Mouse (Mus musculus): ENCODE data around the gene Hist1h3d.
"Not testable (repeated sequence)": the region's sequence is repeated elsewhere in the genome, so short reads cannot be mapped to it uniquely, and the experiment has no call there.

Gene Hist1h3d

GRCm38 (mm10) chr13:23570261-23571021, 5.1 kb upstream of the Hist1h3d start:
- not testable (repeated sequence) for DNase-seq

GRCm38 (mm10) chr13:23571022-23571503, 4.5 kb upstream of the Hist1h3d start, which contains the start of the genes Hist1h2ae and Hist1h2bg:
Gene Hist1h2ae (minus strand): TSS chr13:23571220.
Gene Hist1h2bg (plus strand): TSS chr13:23571396.
- DNase-seq = peak; percentile 80

GRCm38 (mm10) chr13:23571504-23572217, 3.9 kb upstream of the Hist1h3d start:
- not testable (repeated sequence) for DNase-seq

- no peak for DNase-seq
Observed at GRCm38 (mm10) chr13:23572218-23573033, 3.1 kb upstream of the Hist1h3d start.

- not testable (repeated sequence) for DNase-seq
Observed at GRCm38 (mm10) chr13:23573034-23573897, 2.3 kb upstream of the Hist1h3d start.

- DNase-seq = peak; percentile 88
Observed at GRCm38 (mm10) chr13:23573898-23574524, 1.6 kb upstream of the Hist1h3d start, which contains the start of the genes Hist1h2bf and Hist1h2ad. Gene Hist1h2bf (minus strand): TSS chr13:23574196. Gene Hist1h2ad (plus strand): TSS chr13:23574381.

GRCm38 (mm10) chr13:23574546-23575170, 905 bp upstream of the Hist1h3d start:
- DNase-seq = not testable (repeated sequence)

- DNase-seq = not testable (repeated sequence)
Observed at GRCm38 (mm10) chr13:23575864-23576313, 326 bp downstream of the Hist1h3d start.

GRCm38 (mm10) chr13:23576351-23576881, 853 bp downstream of the Hist1h3d start:
- no peak for DNase-seq

- DNase-seq = no peak
Observed at GRCm38 (mm10) chr13:23576906-23577639, 1.5 kb downstream of the Hist1h3d start.

- no peak for DNase-seq
Observed at GRCm38 (mm10) chr13:23577835-23578234, 2.3 kb downstream of the Hist1h3d start.

- peak; percentile 95 for DNase-seq
Observed at GRCm38 (mm10) chr13:23581408-23582218, 6.0 kb downstream of the Hist1h3d start, which contains the start of gene Hist1h4d. Gene Hist1h4d (plus strand): TSS chr13:23581598.

GRCm38 (mm10) chr13:23582219-23583056, 6.9 kb downstream of the Hist1h3d start:
- DNase-seq = no peak

- DNase-seq = no peak
Observed at GRCm38 (mm10) chr13:23583387-23584068, 8.0 kb downstream of the Hist1h3d start.

- no peak for DNase-seq
Observed at GRCm38 (mm10) chr13:23584331-23584730, 8.8 kb downstream of the Hist1h3d start.

- DNase-seq = peak; percentile 70
Observed at GRCm38 (mm10) chr13:23585029-23585441, 9.5 kb downstream of the Hist1h3d start.
